Mouse (Mus musculus) erythroblast, embryonic 14.5 days (primary cell): Measurements from ENCODE around the gene Mcf2l.

Experiments
- GATA1 ChIP-seq: IDR thresholded peaks from 2 replicates; pipeline ENCODE4 v1.6.1; 2012; ENCODE audit warnings: low read length, inconsistent platforms, mixed read lengths
- TAL1 ChIP-seq: IDR thresholded peaks from 3 replicates; pipeline ENCODE4 v1.6.1; 2012; ENCODE audit warnings: low read length, inconsistent platforms, mixed read lengths

DNA sequence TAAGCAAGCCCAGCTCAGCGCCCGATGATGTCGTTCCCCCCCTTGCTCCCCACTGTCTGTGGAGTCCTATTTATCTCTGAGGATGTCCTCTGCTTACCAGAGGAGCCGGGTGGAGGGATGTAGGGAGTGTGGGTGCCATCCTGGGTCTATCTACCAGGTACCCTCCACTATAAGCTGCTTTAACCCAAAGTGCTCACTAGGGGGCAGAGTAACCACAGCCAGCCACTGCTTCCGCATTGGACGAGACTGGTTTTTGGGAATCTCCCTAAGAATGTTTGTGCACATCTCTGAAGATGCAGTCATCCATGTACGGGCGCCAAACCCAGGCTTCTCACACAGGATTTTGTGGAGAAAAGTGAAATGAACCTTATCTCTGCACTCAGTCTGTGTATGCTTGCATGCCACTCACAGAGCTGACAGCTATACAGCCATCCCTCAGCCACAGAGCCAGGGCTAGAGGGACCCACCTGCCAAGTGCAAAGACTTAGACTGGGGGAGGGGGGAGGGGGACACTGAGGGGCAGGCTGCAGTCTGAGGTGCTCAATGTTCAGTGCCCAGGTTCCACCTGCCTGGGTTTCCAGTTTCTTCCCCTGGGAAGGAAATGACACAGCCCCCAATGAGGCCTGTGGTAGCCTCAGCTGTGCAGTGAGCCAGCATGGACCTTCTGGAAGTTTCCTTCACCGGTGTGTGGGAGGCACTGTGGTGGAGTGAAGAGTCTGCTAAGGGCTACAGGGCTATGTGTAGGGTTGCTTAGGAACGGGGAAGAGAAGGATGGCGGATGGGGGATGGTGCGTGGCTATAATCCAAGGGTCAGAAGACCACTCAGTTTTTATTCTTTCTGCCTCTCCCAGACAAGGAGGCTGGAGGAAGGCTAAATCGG, 23.1 kb downstream of the Mcf2l start:
- TF ChIP-seq TAL1 (no peak), GATA1 (no peak)
